Mouse (Mus musculus): Measurements from ENCODE around the gene Spata33.
"Not testable (repeated sequence)": the region's sequence is repeated elsewhere in the genome, so short reads cannot be mapped to it uniquely, and the experiment has no call there.

Spata33 gene

DNA sequence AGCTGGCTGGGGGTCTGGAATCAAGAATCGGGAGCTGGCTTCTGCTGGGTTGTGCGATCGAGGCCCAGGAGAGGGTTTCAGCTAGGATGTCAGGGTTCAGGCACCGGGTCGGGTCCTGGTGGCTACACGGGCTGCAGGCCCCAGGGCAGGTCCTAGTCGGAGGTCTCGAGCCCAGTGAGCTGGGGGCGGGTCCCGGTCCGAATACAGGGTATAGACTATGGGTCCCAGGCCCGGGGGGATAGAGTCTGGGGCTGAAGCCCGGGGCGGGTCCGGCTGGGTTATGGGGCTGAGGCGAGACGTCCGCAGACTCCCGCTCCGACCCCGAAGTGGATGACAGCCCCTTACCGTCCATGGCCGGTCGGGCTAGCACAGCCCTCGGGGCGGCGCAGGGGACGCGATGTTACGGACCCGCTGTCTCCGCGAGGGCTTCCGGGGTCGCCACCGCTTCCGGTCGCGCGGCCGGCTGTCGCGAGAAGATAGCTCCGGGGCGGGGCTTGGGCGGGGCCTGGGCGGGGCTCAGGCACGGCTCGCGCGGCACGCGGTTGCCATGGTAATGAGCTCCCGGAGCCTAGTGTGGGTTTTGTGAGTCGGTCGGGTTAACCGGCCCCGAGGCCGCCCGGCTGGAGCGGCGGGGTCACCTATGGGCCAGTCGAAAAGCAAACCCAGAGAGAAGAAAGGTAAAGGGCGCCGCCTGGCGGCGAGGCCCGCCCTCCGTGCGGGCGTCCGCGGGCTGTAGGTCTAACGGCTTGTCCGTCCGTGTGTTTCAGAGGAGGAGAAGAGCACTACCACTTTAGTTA lies at the start of gene Spata33, which contains the start of gene Chmp1a:
TSS of gene Spata33 (plus strand) at position 512 of the 797 bp plus-strand sequence.
TSS of gene Chmp1a (minus strand) at position 443 of the 797 bp plus-strand sequence.
- DNase-seq (ENCODE audit: low read depth, low spot score) = no peak

DNA sequence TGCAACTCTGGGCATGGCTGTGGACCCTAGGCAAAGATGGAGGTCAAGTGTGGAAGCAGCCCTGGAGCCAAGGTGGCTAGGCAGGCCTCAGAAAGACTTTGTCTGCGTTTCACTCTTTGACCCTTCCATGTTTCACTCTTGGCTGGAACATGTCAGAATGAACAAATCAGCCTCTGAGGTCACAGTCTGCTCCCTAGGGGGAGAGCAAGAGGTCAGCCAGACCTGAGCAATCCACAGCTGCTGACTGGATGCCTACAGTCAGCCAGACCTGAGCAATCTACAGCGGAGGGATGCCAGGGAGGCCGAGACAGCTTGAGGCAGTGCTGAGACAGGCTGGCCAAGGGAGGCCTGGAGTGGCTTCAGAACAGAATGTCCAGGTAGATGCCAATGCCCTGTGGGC lies 31.2 kb upstream of the Spata33 start:
- no peak for DNase-seq (ENCODE audit: low read depth, low spot score)

DNA sequence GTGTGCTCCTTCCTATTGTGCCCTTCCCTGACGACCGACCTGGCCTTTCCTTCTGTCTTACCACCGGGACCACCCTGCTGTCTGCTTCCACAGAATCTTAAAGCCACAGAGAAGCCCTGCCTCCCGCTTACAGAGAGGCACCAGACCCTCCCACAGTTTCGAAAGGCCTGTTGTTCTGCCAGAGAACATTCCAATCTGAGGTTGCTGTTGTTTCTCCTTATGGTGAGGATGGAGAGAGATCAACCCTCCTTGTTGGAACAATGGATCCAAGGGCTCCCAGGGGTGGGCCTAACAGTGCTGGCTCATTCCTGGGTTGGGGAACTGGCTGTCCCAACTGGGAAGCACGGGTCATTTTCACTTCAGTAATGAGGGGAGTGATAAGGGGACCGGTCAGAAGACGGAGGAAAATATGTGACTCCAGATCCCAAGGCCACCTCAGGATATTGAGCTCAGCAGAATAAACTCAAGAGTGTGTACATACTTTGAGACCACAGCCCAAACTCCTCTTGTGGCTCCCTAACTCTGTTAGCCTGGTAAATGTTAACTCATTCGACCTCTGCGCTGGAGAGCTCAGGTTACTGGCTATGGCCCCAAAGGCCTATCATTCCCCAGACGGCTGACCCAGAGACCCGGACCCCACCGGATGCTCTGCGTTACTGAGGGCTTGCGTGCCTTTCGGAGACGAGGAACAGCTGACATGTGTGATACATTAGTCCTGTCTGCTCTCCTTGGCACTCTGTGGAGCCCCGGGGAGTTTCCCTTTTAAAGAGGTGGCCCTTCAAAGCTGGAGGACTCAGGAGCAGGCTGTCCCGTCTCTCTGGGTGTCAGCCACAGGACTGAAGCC lies 26.8 kb upstream of the Spata33 start, which contains the start of gene Dpep1:
TSS of gene Dpep1 (plus strand) at position 677 of the 844 bp plus-strand sequence.
- no peak for DNase-seq (ENCODE audit: low read depth, low spot score)

DNA sequence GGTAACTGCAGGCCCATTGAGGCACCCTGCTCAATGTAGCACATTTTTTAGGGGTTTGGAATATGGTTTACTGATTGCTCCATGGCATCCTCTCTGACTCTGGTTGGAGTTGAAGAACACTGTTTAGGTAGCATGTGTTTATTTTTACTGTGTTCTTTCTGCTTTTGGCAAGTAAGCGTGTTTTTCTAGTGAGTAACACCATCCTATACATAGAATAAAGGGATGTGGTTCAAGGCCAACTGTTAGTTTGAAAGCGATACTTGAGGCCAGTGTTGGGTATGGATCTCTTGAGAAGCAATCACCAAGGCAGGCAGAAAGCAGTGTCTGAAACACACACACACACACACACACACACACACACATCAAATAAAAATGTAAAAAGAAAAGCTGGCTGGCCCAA lies 24.6 kb upstream of the Spata33 start:
- no peak for DNase-seq (ENCODE audit: low read depth, low spot score)

DNA sequence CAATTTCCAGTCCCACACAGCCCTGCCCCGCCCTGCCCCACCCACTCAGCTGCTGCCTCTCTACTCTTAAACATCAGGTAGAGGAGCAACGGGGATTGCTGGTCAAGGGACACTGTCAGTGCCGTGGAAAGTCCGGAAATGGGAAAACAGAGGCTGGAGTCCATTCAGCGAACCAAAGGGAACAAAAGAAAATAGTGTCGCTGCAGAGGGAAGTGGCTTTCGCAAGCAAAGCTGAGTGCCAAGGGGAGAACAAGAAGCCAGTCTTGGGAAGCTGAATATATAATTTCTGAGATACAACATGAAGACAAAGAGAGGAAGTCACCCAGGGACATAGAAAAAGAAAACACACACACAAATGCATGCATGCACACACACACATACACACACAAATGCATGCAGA lies 23.8 kb upstream of the Spata33 start:
- DNase-seq (ENCODE audit: low read depth, low spot score) = no peak

DNA sequence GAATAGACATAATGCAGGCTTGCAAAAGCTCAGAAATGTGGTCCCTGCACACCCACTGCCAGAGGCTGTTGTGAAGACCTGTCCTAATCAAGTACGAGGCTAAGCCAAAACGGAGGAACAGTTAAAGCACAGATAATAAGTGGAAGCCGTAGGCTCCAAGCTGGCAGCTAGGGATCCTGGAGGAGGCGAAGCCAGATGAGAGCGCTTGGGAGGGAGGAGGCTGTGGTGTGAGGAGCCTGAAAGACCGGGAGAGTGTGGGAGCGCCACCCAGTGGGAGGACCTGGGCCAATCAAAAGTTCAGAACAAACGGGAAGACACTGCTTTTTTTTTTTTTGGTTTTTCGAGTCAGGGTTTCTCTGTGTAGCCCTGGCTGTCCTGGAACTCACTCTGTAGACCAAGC lies 22.0 kb upstream of the Spata33 start:
- peak; percentile 79 for DNase-seq (ENCODE audit: low read depth, low spot score)

DNA sequence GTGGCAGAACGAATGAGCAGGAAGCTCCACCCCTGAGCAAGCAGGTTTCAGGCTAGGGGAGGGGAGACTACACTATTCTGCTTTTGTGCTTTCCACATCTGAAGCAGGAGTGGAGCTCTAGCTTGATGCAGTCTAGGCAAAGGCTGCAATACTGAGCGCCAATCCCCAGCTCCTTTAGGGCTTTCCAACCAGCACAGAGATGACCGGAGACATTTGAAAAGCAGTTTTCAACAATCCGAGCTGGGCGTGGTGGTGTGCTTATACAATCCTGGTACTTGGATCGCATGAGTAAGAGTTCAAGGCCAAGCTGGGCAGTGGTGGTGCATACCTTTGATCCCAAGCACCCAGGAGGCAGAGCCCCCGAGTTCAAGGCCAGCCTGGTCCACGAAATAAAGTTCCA lies 20.7 kb upstream of the Spata33 start:
- no peak for DNase-seq (ENCODE audit: low read depth, low spot score)

DNA sequence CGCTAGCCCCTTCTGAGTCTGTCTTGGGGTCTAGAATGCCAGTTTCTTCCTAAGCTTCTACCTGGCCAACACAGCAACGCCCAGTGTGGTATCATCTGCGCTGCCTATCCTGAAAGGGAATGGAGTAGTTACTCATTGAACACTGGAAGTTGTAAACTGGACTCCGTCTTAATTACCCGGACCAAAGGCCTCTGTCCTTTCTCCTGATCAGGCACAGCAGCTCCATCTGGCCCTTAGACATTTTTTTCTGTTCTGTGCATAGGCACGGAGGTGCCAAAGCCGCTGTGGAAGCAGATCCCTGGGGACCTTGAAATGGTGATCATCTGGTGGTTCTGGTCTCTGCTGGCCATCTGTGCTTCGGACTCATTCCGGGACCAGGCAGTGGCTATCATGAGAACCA lies 18.9 kb upstream of the Spata33 start:
- no peak for DNase-seq (ENCODE audit: low read depth, low spot score)

DNA sequence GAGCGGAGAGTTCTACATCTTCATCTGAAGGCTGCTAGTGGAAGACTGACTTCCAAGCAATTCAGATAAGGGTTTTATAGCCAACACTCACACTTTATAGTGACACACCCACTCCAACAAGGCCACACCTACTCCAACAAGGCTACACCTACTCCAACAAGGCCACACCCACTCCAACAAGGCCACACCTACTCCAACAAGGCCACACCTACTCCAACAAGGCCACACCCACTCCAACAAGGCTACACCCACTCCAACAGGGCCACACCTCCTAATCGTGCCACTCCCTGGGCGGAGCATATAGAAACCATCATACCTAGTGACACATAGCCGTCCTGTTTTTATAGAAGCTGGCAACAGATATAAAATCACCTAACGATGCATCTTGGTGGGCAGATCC lies 15.6 kb upstream of the Spata33 start:
- not testable (repeated sequence) for DNase-seq (ENCODE audit: low read depth, low spot score)

DNA sequence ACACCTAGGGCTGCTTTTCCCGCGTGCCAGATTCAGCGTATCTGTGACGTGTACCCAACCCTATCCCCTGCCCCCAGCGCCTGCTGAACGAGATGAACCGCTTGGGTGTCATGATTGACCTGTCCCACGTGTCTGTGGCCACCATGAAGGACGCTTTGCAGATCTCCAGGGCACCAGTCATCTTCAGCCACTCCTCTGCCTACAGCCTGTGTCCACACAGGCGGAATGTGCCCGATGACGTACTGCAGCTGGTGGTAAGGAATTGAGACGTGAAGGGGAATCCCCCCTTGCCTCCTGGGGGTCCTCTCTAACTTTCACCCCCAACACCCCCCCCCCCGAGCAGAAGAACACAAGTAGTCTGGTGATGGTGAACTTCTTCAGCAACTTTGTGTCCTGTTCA lies 12.8 kb upstream of the Spata33 start:
- DNase-seq (ENCODE audit: low read depth, low spot score) = no peak

DNA sequence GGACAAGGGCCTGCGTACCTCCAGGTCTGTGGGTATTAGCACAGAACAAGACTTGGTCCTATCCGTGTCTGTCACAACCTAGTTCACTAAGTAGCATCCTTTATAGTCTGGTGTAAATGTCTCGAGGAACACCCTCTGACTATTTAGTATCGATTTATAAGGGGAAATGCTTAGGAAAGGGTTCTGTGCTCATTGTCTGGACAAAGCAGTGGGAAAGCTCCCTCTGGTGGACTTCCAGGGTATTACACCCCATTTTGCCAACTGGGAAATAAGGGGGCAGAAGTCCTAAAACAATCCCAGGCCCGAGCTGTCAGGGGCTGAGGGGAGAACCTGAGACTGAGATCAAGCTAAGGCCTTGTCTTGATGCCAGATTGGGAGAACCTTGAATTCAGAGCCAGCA lies 10.3 kb upstream of the Spata33 start:
- no peak for DNase-seq (ENCODE audit: low read depth, low spot score)

DNA sequence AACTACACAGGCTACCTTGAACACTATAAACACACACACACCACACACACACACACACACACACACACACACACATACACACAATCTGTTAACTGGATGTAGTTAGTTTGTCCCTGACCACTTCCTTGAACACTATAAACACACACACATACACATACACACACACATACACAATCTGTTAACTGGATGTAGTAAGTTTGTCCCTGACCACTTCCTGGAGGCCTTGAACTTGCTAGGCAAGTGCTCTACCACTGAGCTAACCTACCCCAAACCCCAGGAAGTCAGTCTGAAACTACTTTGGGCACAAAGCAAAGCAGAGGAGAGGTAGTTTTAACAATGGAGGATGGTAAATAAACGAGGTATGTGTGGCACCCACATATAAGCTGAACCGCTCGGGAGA lies 9.1 kb upstream of the Spata33 start:
- DNase-seq (ENCODE audit: low read depth, low spot score) = no peak

DNA sequence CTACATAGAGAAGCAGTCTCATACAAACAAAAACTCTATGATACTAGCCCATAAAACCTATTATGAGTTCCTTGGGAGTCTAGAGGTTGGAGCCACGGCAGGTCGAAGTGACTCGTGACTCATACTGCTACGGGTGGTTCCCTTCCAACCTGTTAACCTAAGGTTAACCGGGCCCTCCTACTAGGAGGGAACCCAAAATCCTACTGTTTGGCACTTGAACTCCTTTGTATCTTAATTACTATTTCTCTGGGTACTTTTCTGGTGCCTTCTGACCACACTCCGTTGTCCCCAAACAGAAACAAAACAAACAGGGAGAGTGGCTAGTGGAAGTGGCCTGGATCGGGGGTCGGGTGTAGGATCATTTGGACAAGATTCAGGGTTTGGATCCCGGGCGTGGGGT lies 756 bp upstream of the Spata33 start:
- no peak for DNase-seq (ENCODE audit: low read depth, low spot score)

DNA sequence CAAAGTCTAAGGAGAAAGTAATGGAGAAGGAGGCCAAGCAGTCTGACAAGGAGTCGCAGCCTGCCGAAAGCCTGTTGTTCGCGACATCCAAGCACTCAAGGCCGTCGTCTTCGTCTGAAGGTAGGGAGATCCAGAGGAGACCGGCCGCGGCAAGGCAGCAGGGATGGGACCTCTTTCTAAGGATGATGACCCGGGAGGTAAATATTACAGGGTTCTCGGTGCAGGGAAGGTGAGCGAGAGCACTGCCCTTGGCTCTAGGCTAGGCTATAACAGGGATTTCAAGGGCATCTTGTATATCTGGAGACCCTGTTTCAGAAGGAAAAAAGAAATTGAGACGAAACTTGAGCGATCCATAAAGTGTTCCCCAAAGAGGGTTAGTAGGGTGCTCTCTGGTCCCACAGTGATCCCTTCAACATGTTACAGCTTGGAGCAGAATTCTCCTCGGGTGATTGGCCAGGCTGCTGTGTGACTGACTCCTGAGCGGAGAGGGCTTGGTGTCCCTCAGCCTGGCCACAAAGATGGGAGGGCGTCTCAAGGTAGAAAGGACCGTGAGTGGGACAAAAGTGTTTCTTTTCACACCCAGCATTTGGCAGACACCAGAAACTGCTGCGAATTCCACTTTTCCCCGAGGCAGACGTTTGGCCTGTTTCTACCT lies 613 bp downstream of the Spata33 start:
- DNase-seq (ENCODE audit: low read depth, low spot score) = no peak

DNA sequence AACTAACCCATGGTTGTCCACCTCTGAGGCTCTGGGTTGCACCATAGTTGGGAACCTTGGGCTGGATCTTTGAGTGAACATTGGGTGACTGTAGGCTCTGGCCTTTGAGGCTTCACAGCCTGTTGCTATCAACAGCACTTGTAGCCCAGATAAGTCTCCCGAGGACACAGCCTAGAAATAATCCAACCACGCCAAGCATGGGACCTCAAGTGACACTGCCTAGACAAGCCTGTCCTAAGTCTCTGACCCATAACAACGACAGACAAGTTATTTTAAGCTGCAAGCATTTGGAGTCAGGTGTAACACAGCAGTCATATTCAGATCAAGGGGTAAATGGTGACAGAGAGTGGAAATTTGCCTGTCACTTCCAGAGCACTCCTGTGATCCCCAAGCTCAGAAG lies 2.8 kb downstream of the Spata33 start:
- no peak for DNase-seq (ENCODE audit: low read depth, low spot score)

DNA sequence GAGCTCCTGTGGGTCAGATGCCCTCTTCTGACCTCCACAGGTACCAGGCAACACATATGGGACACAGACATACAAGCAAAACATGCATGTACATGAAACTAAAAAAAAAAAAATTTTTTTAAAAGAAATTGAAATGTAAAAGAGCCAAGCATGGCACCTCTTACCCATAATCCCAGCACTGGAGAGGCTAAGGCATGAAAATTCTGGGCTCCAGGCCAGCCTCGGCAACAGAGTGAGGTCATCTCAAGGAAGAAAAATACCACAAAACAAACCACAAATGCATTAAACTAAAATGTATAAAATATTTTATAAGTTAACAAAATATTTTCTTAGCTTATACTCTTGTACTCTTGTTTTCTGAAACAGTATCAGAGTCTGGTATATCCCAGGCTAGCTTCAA lies 8.3 kb downstream of the Spata33 start:
- DNase-seq (ENCODE audit: low read depth, low spot score) = no peak

DNA sequence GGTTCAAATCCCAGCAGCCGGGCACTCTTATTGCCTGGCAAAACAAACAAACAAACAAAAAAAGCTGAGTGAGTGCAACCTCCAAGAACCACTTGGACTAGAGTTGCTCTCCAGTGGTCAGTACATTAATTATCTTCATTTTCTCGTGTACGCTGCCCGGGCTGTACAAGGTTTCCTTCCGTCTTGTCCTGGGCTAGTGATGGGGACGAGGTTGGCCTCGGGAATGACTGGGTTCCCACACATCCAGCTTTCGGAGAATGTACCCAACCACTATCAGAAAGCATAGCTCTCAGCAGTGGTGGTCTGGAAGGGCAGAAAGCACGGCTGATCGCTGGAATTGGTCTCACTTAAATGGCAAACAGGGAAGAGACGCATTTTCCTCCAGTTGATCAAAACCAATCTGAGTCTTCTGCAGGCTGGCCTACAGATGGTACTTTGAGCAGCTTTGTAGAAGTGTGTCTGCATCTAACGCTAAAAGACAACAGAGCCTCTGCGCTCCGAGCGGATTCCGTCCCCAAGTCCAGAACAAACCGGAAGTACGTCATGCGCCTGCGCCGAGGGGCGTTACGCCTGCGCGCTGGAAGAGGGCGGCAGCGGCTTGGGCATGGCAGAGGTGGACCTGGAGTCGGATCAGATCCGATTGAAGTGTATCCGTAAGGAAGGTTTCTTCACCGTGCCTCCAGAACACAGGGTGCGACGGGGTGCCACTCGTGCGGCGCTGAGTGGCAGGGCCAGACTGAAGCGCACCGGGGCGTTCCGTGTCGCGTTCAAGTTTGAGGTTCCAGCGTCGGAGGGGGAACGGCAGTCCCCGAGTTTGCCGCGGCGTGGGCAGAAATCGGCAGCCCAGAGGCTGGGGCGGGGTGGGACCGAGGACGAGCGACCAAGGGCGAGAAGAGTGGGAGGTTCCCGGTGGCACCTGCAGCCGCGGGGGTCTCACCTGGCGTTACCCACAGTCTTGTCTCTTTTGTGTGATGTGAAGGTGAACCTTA lies 11.9 kb downstream of the Spata33 start, which contains the start of gene Cdk10:
TSS of gene Cdk10 (plus strand) at position 565 of the 989 bp plus-strand sequence.
- DNase-seq (ENCODE audit: low read depth, low spot score) = peak; percentile 90

DNA sequence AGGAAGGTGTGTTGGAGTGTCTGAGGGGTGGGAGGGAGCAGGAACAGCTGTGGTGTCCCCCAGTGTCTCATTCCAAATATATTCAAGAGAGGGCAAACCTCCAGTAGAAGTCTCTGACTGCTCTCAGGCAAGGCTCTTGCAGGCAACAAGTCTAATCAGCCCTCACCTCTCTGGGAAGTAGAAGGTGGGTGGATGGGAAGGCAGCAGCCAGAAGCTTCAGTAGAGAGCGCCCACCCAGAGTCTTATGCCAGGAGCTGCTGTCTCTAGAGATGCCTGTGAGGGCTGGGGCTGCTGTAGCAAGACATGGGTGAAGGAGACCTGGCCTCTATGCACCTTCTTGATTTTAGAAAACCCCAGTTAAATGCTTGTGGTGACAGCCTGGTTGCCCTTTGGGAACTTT lies 15.8 kb downstream of the Spata33 start:
- DNase-seq (ENCODE audit: low read depth, low spot score) = no peak

DNA sequence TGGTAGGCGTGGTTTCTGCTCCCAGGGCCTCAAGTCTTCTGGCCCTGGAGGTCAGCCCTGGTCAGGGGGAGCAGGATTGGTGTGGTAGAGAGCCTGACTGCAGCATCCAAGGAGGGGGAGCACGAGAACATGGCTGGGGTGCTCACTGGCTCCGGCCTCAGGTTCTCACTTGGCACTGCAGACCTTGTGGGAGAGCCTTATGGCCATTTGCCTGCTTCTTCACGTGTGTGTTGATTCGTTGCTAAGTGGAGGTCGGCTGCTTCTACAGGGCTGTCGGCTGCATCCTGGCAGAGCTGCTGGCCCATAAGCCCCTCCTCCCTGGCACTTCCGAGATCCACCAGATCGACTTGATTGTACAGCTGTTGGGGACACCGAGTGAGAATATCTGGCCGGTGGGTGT lies 17.7 kb downstream of the Spata33 start:
- not testable (repeated sequence) for DNase-seq (ENCODE audit: low read depth, low spot score)

DNA sequence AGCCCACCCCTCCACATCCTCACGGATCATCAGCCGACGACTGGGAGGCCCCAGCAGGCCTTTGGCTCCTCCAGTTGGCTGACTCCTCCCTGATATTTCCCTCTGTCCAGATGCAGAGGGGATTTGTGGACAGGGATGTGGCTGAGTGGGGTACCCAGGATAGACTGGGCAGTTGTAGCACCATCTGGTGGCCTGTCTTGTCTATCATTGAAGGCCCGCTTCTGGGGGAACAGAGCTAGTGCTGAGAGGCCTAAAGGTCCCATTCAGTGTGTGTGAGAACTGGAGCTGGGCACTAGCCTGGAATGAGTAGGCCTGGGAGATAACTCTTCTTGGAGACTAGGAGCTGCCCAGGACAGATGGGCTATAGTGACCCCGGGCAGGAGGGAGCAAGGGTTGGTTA lies 19.1 kb downstream of the Spata33 start:
- DNase-seq (ENCODE audit: low read depth, low spot score) = no peak

DNA sequence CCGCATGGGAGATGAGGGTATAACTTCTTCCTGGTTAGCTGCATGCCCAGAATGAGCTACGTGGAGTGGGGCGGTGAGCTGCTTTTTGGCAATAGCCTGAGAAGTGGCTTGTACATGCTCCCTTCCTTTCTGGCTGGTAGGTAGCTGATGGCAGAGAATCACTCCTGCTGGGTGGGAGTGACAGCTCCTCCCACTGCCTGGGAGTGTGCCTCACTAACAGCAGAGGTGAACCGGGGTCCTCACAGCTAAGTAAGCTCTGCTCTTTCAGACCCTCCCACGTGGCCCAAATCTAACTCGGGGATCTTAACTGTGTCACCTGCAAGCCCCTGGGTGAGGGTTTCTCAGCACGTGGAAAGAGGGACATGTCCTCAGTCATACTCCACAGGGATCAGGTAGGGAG lies 19.9 kb downstream of the Spata33 start:
- no peak for DNase-seq (ENCODE audit: low read depth, low spot score)
